Mouse (Mus musculus): ENCODE results near the gene Retsat.

The Retsat gene

DNA sequence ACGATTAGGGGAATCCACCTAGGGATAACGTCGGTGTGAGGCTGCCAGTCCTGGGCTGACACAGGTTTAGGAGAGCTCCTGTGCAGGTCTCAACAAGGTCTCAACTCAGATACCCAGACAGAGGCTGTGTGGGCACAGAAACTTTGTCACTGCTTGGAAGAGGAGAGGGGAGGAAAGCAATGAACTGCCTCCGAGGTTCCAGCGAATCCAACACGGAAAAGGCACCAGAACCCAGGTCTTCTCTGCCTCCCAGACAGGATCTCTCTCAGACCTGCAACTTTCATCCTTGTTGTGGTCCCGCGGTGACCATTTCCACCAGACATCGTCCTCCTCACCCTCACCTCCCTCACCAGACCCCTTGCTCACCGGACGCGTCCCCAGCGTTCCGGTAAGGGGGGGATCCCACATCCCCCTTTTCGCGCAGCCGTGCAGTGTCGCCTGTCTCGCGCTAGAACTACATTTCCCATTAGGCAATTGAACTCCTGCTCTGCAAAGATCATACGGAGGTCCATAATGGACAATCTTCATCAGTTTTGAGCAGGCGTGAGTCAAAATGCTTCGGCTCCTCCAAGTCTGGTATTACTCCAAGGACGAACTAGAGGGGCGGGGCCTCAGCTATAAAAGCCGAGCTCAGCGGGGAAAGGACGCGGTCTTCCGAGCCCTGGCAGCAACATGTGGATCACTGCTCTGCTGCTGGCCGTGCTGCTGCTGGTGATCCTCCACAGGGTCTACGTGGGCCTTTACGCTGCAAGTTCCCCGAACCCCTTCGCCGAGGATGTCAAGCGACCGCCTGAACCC is at the start of gene Retsat, which contains the start of gene Elmod3:
Gene Retsat (plus strand): TSS at position 520 of the 798 bp plus-strand sequence.
Gene Elmod3 (minus strand): TSS at position 458 of the 798 bp plus-strand sequence.
- DNase-seq, result peak; percentile 80 to 87

DNA sequence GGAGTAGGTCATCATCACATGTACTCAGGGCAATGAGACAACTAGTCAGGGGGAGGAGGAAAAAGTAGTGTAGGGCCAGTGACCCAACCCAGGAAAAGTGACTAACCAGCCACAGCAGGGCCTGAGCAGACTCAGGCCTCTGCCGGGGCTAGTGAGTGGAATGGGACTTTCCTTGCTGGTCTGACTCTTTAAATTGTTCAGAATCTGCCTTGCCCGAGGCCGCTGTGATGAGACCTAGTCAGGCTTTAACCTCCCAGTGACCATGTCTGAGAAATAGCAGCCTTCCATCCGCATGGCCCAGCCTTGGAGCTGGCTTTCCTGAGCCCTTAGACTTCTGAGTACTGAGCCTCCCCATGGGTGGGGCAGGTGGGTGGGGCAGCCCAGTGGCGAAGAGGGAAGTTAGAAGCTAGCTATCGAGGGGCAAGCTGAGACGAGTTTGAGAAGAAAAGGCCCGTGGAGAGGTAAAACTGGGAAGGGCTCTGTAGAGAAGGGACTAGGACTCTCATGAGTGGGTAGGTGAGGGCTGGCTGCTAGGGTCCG is 49.2 kb upstream of the Retsat start:
- peak; percentile 31 to 45 for DNase-seq

DNA sequence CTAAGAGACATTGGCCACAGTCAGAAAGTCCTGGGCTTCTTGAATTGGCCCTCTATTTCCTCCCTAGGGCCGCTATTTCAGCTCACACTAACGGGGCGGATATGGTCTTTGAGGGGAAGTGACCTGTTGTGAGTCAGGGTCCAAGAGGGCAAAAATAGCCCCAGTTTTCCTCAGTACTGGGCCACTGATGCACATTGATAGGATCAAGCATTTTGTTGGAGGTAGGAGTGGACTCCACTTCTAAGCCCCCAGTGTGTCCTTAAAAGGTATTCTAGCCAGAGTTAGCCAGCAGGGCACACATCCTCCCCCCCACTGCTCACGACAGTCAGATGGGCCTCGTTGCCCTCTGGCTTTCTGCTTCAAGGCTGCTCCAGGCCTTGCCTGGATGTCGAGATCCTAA is 48.2 kb upstream of the Retsat start:
- no peak for DNase-seq

DNA sequence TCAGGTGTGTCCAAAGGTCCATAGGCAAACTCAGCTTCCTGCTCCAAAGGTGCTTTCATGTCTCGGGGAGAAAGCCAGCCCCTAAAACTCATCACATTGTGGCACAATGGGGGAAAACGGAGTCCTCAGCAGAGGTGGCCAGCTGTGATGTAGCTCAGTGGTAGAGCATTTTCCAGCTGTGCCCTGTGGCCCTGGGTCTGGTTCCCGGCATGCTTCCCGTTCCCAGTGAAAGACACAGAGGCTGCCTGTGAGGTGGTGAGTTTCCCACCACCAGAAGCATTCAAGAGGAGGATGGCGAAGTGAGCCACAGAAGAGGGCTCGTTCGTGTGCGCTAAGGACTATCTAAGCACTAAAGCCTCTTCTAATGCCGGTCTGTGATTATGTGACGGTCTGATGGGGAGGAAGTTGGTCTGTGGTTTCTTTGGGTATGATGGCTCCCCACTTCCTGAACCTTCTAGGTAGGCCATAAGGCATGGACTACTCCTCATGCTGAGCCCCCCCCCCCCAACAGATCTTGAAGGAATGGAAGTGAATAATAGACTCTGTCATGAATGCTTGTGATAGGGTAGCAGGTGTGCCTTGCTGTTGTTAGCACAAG is 47.7 kb upstream of the Retsat start:
- DNase-seq, result no peak

DNA sequence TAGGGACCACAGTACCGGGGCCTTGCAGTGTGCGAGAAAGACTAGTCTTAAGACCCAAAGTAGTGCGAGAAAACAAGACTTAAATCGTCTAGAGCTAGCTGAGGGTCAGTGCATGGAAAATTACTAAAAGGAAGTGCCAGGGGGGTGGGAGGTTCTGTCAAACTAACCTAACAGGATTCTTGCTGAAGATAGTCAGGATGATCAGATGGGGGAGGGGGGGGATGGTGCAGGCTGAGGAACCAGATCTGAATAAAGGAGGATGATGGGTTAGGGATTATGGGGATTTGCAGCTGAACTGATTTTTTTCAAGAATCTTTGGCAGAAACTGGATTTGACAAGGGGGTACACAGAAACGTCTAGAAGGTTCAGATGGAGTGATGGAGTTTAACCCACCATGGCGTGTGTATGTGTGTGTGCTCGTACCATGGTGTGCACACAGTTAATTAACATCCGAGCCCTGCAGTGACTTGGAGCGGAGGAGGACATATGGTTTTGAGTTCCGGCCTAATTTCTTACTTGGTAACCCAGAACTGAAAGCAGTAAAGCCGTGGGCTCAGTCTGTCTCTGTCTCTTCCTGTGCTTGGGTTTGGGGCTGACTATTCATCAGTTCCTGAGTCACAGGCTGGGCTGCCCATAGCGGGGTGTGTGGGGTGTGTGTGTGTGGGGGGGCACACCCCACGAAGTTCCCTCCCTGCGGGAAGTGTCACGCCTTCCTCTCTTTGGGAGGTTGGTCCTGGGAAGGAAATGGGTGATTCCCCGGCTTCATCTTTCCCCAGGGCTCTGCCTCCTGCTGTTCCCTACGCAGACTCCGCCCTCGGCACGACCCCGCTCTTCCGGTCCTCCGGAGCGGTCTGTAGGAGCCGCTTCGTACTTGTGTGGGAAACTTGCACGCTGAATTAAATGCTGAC is 45.9 kb upstream of the Retsat start:
- peak; percentile 59 to 66 for DNase-seq

DNA sequence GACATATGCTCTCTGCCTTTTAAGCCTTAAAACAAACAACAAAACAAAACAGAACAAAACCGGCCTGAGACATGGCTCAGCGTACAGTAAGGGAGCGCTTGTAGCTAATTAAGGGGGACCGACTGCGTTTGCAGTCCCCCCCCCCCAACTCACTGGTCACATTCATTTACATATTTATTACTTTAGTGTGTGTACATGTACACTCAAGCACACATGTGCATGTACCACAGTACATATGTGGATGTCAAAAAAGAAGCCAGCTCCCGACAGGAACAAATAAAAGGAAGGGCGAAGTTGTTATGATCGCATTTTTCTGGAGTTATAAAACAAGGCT is 45.2 kb upstream of the Retsat start:
- DNase-seq, result no peak

DNA sequence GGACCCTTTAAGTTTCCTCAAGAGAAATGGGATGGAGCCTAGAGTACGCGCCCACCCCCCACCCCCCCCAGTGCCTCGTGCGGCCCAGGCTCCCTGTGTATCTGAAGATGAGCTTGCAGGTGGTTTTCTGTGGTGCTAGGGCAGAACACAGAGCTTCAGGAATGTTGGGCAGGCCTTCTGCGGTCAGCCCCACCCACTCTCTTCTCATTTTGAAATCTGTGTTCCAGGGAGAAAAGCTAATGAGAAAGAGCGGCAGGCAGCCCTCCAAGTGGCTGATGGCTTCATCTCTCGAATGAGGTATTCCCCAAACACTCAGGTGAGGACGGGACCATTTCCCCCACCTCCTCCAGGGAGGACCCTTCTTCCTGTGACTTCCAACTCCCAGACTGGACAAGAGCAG is 37.5 kb upstream of the Retsat start:
- DNase-seq, result no peak

DNA sequence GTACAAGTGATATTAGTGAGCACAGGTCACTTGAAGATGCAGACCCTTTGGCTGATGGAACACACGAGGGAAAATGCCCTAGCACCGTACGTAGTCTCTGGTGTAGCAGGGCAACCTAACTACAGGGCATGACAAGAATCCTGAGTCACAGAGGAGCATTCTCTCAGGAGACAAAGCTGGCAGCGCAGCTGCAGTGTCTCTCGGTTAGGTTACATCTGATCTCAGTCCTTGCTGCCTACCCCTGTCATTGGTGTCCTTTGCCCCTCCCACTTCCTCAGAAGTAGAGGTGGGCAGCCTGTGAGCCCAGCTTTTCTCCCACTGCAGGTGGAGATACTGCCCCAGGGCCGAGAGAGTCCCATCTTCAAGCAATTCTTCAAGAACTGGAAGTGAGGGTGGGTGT is 35.8 kb upstream of the Retsat start:
- DNase-seq, result peak; percentile 10 to 23

DNA sequence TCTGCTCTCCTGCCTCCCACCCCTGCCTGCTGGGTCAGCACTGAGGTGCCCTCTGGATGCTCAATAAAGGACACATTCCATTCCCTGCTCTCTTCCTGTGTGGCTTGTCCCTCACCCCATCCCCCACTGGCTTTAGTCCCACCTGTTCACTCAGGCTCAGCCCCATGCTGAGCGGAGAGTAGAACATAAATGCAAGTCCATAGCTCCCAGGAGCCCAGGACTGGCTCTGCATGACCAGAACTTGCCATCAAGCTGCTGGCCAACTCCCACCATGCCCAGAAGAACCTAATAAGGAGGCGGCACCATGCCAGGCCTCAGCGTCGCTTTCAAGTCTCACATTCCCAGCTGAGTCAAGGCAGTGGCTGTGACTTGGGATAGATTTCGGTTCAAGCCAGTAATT is 35.4 kb upstream of the Retsat start:
- DNase-seq, result no peak

DNA sequence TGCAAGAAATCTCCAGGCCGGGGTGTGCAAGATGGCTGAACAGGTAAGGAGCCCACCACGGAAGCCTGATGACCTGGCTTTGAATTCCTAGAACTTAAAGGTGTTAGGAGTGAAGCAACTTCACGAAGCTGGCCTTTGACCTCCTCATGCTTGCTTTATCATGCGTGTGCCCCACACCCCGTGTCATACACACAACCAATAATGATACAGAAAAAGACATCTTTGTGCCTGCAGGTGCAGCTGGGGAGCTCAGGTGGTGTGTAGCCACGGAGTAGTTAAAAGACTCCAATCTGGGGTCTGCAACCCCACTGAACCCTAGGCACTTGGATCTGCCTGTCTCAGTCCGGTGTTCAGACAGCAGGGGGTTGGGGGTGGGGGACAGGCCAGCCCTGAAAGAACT is 32.8 kb upstream of the Retsat start:
- no peak for DNase-seq

DNA sequence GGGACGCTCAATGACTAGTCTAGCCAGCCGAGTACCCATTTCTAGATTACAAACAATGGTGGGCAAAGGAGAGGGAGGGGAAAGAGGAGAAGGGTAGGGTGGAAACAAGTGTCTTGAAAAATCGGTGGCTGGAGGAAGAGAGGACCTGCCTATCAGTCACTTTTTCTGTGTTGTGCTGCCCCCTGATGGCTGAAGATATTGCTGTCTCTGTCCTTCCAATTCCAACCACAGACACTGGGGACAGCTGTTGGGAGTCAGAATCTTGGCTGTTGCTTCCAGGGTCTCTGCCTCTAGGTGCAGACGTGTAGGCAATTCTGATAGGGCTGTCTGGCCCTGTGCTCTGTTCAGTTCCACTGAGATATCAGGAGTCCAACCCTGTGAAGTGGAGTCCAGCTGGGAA is 32.2 kb upstream of the Retsat start:
- DNase-seq, result peak; percentile 79 to 85

DNA sequence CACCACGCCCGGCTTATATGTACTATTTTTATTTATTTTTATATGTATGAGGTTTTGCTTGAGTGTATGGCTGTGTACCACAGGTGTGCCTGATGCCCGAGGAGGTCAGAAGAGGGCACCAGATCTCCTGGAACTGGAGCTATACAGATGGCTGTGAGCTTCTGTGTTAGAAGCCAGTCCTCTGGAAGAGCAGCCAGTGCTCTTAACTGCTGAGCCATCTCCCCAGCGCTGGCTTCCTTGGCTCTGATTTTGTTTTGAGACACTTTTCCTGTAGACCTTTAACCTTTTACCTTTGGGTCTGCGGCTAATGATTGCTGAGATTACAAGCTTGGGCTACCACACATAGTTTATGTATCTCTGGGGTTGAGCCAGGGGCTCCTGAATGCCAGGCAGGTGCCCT is 30.8 kb upstream of the Retsat start:
- DNase-seq, result peak in 1 of 2 experiments; percentile 14

DNA sequence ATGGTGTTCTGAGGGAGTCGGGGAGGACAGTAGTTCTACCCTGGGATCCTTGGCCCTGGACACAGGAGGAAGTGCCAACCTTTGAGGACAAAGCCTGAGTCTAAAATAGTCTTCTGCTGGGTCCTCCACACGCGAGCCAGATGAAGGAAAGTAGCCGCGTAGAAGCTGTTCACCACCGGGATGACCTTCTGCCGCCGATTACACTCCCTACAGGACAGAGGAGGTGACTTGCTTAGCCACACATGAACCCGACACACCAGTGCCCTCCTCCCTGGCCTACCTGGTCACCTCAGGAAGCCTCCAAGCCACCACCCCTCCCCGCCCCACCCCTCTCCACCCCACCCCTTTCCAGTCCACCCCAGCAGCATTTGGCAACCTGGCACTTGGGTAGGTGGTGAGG is 29.5 kb upstream of the Retsat start:
- no peak for DNase-seq

DNA sequence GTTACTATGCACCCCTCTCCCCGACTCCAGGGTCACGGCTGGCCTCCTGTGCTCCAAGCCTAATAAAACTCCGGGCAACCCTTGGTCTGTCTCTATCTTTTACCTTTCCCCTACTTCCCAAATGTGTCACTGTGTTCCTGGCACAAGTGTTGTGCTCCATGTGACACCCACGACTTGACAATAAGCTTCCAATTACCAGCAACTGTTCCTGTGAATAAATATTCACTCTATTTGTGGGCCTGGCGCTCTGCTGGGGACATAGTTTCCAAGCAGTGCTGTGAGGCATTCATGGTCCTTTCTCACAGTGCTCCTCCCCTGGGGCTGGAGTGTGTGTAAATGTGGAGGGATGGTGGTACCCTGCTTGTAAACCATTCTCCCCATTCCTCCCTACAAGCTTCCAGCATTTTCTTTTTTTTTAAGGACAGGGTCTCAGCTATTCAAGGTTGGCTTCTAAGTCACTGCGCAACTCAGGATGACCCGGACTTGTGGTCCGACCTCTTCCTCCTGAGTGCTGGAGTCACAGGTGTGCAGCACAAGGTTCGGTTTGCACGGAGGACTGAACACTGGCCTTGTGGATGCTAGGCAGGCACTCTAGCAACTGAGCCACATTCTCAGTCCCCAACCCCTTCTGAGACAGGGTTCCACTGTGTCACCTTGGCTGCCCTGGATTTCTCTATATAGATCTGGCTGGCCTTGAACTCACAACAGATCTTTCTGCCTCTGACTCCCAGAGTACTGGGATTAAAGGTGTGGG is 27.5 kb upstream of the Retsat start:
- DNase-seq, result no peak

DNA sequence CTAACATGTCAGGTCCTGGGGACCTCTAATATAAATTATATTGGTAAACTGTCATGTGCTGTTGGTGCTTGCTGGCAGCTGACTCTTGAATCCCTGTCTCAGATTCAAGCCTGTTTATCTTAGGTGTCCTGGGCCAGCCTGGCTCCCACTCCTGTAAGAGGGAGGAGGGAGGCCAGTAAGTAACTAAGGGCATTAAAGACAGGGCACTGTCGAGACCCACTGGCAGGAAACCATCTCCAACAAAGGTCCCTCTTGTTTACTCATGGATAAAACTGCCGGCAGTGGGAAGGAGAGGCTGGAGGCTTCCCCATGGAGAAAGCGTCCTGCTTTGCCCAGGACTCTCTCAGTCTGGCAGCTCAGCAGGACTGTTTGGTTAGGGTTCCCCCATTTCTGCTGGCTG is 26.4 kb upstream of the Retsat start:
- no peak for DNase-seq

DNA sequence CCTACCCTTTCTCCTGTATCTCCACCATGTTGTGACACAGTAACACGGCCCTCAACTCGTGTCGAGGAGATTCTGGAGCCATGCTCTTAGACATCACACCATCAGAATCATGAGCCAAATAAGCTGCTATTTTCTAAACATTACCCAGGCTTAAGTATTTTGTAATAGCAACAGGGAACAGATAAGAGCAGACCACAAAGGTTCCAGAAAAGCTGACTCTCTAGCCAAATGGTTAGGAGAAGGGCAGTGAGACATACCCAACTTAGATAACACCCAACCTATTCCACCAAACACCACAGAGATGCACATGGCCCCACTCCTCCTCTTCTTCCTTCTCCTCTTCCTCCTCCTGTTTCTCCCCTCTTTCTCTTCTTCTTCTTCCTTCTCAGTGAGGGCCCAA is 22.2 kb upstream of the Retsat start:
- DNase-seq, result no peak

DNA sequence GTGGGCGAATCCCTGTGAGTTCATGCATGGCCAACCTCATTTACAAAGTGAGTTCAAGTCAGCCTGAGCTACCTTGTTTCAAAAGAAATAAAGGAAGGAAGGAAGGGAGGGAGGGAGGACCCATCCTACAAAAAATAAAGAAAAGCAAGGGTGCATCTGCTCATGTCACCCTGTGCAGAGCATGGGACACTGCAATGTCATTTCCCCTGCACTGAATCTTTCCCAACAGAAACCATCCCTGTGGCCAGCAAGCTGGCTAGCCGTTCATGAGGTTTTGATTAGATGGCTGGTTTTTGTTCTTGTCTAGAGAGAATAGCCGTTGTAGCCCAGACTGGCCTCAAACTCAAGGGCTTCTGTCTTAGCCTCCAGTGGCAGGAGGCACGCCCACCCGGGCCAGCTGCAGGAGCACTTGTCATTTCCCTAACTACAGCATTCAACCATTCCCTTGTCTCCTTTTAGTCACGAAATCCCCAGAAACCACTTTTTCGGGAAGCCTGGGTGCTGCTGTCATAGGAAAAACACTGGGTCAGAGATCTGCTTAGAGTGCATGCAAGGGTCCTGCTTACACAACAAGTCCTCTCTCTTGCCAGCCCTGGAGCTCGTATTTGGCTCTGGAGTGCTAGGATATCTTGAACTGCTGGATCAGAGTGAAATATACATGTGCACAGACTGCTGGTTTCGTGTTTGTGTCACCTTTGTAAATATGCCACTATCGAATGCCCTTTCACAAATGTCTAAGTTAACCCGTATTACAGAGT is 16.5 kb upstream of the Retsat start:
- DNase-seq, result no peak

DNA sequence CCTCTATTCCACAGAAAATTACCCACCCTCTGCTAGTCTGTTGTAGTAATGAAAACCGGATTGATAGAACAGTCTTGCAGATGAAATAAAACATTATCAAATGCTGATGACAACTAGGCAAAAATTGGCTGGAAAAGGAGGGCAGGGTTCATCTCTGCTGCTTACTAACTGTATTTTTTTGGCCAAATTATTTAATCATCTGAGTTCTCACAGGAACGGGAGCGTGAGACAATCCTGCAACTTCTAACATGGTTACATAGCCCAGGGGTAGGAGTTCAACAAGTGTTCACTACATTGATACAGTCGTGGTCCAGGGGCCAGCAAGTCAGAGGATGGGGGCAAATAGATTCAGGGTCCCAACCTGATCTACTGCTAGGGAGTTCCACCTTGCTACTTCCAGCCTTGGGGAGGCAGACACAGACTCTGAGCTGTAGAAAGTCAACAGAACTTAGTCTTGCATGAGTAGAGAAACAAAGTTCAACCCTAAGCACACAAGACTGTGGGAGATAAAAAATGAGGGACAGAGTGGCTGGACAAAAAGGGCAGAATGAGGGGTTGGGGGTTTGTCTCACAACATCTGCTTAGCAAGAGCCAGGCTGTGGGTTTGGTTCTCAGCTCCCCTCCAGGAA is 14.9 kb upstream of the Retsat start:
- DNase-seq, result no peak

DNA sequence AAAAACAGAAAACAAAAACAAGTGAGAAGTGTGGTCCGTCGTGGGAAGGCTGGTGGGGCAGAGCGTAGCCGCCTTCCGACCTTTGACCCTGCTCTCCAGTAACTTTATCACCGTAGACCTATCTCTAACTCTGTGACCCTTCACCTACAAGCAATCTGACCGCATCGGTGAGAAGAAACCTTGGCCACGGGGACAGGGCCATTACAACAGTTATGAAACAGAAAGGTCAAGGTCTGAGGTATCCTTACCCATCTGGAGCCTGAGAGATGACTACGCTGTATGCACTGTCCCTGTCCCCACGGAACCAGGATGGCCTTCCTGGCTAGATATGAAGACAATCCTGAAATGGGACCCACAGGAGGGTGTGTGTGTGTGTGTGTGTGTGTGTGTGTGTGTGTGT is 14.1 kb upstream of the Retsat start:
- no peak for DNase-seq

DNA sequence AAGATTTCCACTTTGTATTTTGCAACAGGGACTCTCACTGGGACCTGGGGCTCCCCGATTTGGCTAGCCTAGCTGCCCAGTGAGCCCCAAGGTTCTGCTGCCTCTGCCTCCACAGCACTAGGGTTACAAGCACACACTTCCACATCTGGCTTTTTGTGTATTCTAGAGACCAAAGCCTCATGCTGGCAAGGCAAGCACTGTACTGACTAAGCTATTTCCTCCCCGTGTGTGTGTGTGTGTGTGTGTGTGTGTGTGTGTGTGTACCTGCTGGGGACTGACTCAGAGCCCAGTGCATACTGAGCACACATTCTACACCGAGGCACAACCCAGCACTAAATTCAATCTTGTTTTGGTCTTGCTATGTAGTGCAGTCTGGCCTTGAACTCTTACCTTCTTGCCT is 11.6 kb upstream of the Retsat start:
- DNase-seq, result no peak

DNA sequence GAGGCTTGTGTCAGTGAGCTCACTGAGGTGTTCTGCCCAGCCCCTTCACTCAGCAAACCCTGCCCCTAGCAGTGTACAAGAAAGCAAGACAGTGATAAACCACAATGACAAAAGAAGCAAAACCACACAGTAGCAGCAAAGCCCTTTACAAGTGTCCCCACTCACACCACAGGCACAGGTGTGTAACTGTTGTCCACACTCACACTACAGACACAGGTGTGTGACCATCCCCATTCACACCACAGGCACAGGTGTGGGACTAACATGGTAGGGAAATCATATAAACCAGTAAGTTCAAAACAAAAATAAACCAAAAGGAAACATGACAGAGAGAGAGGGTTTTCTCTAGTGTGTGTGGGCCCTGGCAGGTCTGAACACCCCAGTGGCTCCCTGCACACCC is 10.0 kb upstream of the Retsat start:
- DNase-seq, result no peak
